ENCODE assay signal across 9 mouse cellular contexts in the genomic region with DNA sequence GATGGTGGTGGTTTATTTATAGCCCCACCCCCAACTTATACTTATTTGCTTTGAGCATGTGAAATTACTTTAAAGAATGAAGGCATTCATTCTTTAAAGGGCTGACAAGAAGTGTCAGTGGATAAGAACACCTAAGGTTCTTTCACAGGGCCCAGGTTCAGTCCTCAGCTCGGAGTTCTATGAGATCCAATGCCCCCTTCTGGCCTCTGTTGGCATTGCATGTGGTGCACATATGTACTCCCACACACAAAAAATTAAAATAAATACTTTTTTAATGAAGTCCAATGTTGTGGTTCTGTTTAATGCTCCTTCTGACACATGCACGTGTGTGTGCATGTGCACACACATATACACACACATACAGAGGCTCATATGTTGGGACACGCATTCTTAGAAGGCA.
DNase-seq lines count a peak whose midpoint lies in the region; ATAC-seq and TF ChIP-seq lines count a peak whose summit lies in the region.
"Had no signal": no experiment of that assay in that cellular context is flagged by ENCODE, and none has a peak within 500 bp of the region (broad histone marks: within the 10 kb centered on the region; RNA-seq: fewer than 3 reads in every experiment).

No protein-coding gene starts in this region.

- no peak overlapping the region for H3K4me3 ChIP-seq in liver, adult 2 months (ENCODE audit: insufficient read depth, low read depth, low read length)
- H3K4me3 ChIP-seq in liver, embryonic 12.5 days: no peak overlapping the region
- H3K4me3 ChIP-seq: liver, embryonic 13.5 days had no signal

- H3K27me3 ChIP-seq in liver, adult 2 months (ENCODE audit: control insufficient read depth, insufficient read depth, low read length): no peaks in the 10 kb centered on the region
- no peaks in the 10 kb centered on the region for H3K27me3 ChIP-seq in liver, embryonic 12.5 days (replicated peaks)
- H3K27me3 ChIP-seq: liver, embryonic 13.5 days had no signal

- TF ChIP-seq CTCF in liver, adult 2 months (IDR thresholded peaks at IDR 0.05; ENCODE audit: low read depth, low read length): peak; percentile 53; the same call in 1 of the 2 replicates

- H3K9ac ChIP-seq in liver, adult 2 months (ENCODE audit: low read depth, low read length): no peak overlapping the region
- H3K9ac ChIP-seq in liver, embryonic 12.5 days: no peak overlapping the region
- H3K9ac ChIP-seq: liver, embryonic 13.5 days had no signal

- no peaks in the 10 kb centered on the region for H3K79me2 ChIP-seq in liver, adult 2 months (ENCODE audit: control insufficient read depth, insufficient read depth, low read length)

- peak; percentile 56 to 66 for DNase-seq in cerebellum, adult 18-20 months
- peak; percentile 20 for DNase-seq in liver, adult 2 months (ENCODE audit: extremely low read depth, low read depth, low spot score)
- peak; percentile 51 for DNase-seq in adipocyte (ENCODE audit: low spot score)
- DNase-seq in forelimb bud, embryonic 11.5 days (ENCODE audit: low read depth, low spot score): peak; percentile 33
- peak; percentile 62 for DNase-seq in lung, postnatal 25 days (ENCODE audit: low spot score)
- no peak for DNase-seq in frontal cortex, postnatal 10 days (ENCODE audit: low spot score in 2 of 2)
- DNase-seq: liver, embryonic 13.5 days had no signal

- no peaks in the 10 kb centered on the region for H3K9me3 ChIP-seq in liver, embryonic 12.5 days (replicated peaks)
- H3K9me3 ChIP-seq: liver, embryonic 13.5 days had no signal

- no peaks in the 10 kb centered on the region for H3K4me1 ChIP-seq in liver, adult 2 months (ENCODE audit: control insufficient read depth, insufficient read depth, low read length)
- no peaks in the 10 kb centered on the region for H3K4me1 ChIP-seq in liver, embryonic 12.5 days
- H3K4me1 ChIP-seq: liver, embryonic 13.5 days had no signal

- TF ChIP-seq POLR2A in liver, adult 2 months (IDR thresholded peaks at IDR 0.05; ENCODE audit: extremely low read depth, insufficient read depth, low read length): no peak

- ATAC-seq in cerebellum, adult (ENCODE audit: insufficient number of reproducible peaks, low FRiP score, low TSS enrichment): no peak
- no peak for ATAC-seq in liver, embryonic 12.5 days

- H3K27ac ChIP-seq in liver, adult 2 months (replicated peaks; ENCODE audit: insufficient read depth, low read depth, low read length): no peak overlapping the region
- no peak overlapping the region for H3K27ac ChIP-seq in liver, embryonic 12.5 days
- H3K27ac ChIP-seq: liver, embryonic 13.5 days had no signal

- 70% methylated on average over 3 of the region's 3 CpGs for WGBS in liver, adult 2 months
- 55% methylated on average over 3 of the region's 3 CpGs for WGBS in liver, embryonic 12.5 days (ENCODE audit: insufficient replicate concordance)

- H3K4me2 ChIP-seq in liver, embryonic 12.5 days: no peak overlapping the region
- H3K4me2 ChIP-seq: liver, embryonic 13.5 days had no signal

- H3K36me3 ChIP-seq in liver, adult 2 months (ENCODE audit: control insufficient read depth, insufficient read depth, low read length): no peaks in the 10 kb centered on the region
- no peaks in the 10 kb centered on the region for H3K36me3 ChIP-seq in liver, embryonic 12.5 days
- H3K36me3 ChIP-seq: liver, embryonic 13.5 days had no signal

Comparison
In these comparisons a context has a peak if more than half of its experiments do, and no peak if none do; other contexts are left out.
1. DNase-seq: peak in cerebellum, adult 18-20 months (2 of 2), liver, adult 2 months (single experiment), adipocyte (single experiment), forelimb bud, embryonic 11.5 days (single experiment) and lung, postnatal 25 days (single experiment); none in frontal cortex, postnatal 10 days (0 of 2).